8 mouse cellular contexts compared by ENCODE assay signal in genomic region chr1:176996630-176997201, GRCm38 (mm10).
DNase-seq lines count a peak whose midpoint lies in the region; ATAC-seq lines count a peak whose summit lies in the region.

No protein-coding gene starts in this region.

- H3K36me3 ChIP-seq in heart, embryonic 16.5 days (ENCODE audit: control insufficient read depth, insufficient read depth) = no peaks in the 10 kb centered on the region
- no peaks in the 10 kb centered on the region for H3K36me3 ChIP-seq in liver, embryonic 15.5 days (replicated peaks)
- no peaks in the 10 kb centered on the region for H3K36me3 ChIP-seq in neural tube, embryonic 12.5 days

- ATAC-seq in heart, embryonic 16.5 days (replicated peaks; ENCODE audit: extremely low read depth, insufficient read depth, low FRiP score) = 0 out of 2 replicates have a peak, but pooled peaks have one; percentile 12
- no peak; the same call in 1 of the 2 replicates for ATAC-seq in liver, embryonic 15.5 days (ENCODE audit: insufficient read depth)
- ATAC-seq in neural tube, embryonic 12.5 days (ENCODE audit: low FRiP score, low read depth) = no peak

- peak overlapping the region; percentile 42; the same call in 1 of the 2 replicates for H3K9ac ChIP-seq in heart, embryonic 16.5 days (ENCODE audit: low read length)
- no peak overlapping the region for H3K9ac ChIP-seq in liver, embryonic 15.5 days
- no peak overlapping the region for H3K9ac ChIP-seq in neural tube, embryonic 12.5 days

- H3K4me1 ChIP-seq in heart, embryonic 16.5 days (ENCODE audit: control insufficient read depth, insufficient read depth, low read length) = peaks cover 20% of the 10 kb centered on the region
- peaks cover 27% of the 10 kb centered on the region for H3K4me1 ChIP-seq in liver, embryonic 15.5 days (replicated peaks)
- H3K4me1 ChIP-seq in neural tube, embryonic 12.5 days = peaks cover 78% of the 10 kb centered on the region

- no peaks in the 10 kb centered on the region for H3K9me3 ChIP-seq in heart, embryonic 16.5 days (replicated peaks; ENCODE audit: control insufficient read depth, low read length)
- no peaks in the 10 kb centered on the region for H3K9me3 ChIP-seq in liver, embryonic 15.5 days (replicated peaks)
- H3K9me3 ChIP-seq in neural tube, embryonic 12.5 days = no peaks in the 10 kb centered on the region

- H3K27ac ChIP-seq in heart, embryonic 16.5 days (ENCODE audit: low read length) = peak overlapping the region; percentile 18; the same call in 1 of the 2 replicates
- no peak overlapping the region for H3K27ac ChIP-seq in liver, embryonic 15.5 days (replicated peaks)
- H3K27ac ChIP-seq in neural tube, embryonic 12.5 days = peak overlapping the region; percentile 42; the same call in 1 of the 2 replicates

- DNase-seq in cerebellum, adult 8-10 months = peak; percentile 32
- DNase-seq in cerebellum, adult 9-11 months = no peak
- DNase-seq in embryo, embryonic 10.5 days (ENCODE audit: low spot score) = peak; percentile 68
- peak; percentile 43 for DNase-seq in kidney, postnatal 14 days
- DNase-seq in thymus, postnatal 25 days = peak; percentile 62

- 37% methylated on average over 16 of the region's 16 CpGs for WGBS in heart, embryonic 16.5 days
- 24% methylated on average over 16 of the region's 16 CpGs for WGBS in liver, embryonic 15.5 days (ENCODE audit: insufficient replicate concordance)
- WGBS in neural tube, embryonic 12.5 days = 26% methylated on average over 16 of the region's 16 CpGs

- H3K4me2 ChIP-seq in heart, embryonic 16.5 days (ENCODE audit: low read depth, low read length) = peak overlapping the region; percentile 54
- H3K4me2 ChIP-seq in liver, embryonic 15.5 days = peak overlapping the region; percentile 53
- H3K4me2 ChIP-seq in neural tube, embryonic 12.5 days (replicated peaks) = peak overlapping the region; percentile 50; the same call in 1 of the 2 replicates

- peak overlapping the region; percentile 13; the same call in 1 of the 2 replicates for H3K4me3 ChIP-seq in heart, embryonic 16.5 days (ENCODE audit: low read length)
- H3K4me3 ChIP-seq in liver, embryonic 15.5 days (replicated peaks) = peak overlapping the region; percentile 22; the same call in 1 of the 2 replicates
- H3K4me3 ChIP-seq in neural tube, embryonic 12.5 days = no peak overlapping the region

- no peaks in the 10 kb centered on the region for H3K27me3 ChIP-seq in heart, embryonic 16.5 days (ENCODE audit: control insufficient read depth, insufficient read depth, low read length)
- no peaks in the 10 kb centered on the region for H3K27me3 ChIP-seq in liver, embryonic 15.5 days
- no peaks in the 10 kb centered on the region for H3K27me3 ChIP-seq in neural tube, embryonic 12.5 days (replicated peaks)
